Mouse (Mus musculus) gonadal fat pad, adult 2 months (tissue): ENCODE measurements around the gene Saa4. TPM values are rescaled to one million over a fixed set of nuclear protein-coding genes. Genes with fewer than 3 reads are reported as not detected.
"Not testable (repeated sequence)": the region's sequence is repeated elsewhere in the genome, so short reads cannot be mapped to it uniquely, and the experiment has no call there.

ENCODE experiments used
- DNase-seq: peaks from one replicate; pipeline ENCODE4 v3.0.0-alpha.2; 2012; ENCODE audit warnings: low read depth
- polyA plus RNA-seq: library from polyadenylated mRNA; depleted of rRNA; stranded (reverse); fragments of >200 nt; gene quantifications from 2 replicates; pipeline ENCODE4 v1.2.3, GENCODE M21; 2012; rRNA removed

Gene Saa4
- 0.04 TPM in 1 of 2 replicates, not detected in the other for polyA plus RNA-seq

GRCm38 (mm10) chr7:46732458-46732857, at the start of gene Saa4:
Gene Saa4 (minus strand): TSS chr7:46732603.
- no peak for DNase-seq

GRCm38 (mm10) chr7:46770706-46771105, 38.3 kb upstream of the Saa4 start:
- DNase-seq: no peak

DNA sequence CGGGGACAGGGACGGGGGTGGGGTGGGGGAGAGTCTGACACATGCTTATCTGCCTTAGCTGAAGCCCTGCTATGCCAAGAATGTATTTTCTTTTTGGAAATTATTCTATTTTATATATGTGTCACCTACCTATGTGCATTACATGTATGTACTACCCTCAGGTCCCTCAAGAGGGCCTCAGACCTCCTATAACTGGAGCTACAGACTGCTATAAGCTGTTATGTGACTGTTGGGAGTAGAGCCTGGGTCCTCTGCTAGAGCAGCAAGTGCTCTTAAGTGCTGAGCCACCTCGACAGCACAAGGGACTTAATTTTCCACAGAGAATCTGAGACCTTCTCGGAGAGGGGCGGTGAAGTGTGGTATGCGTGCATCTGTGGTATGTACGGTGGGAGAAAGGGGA, 36.0 kb upstream of the Saa4 start:
- DNase-seq: no peak

- no peak for DNase-seq
Observed at GRCm38 (mm10) chr7:46767371-46767770, 35.0 kb upstream of the Saa4 start.

- DNase-seq: no peak
Observed at GRCm38 (mm10) chr7:46764672-46765071, 32.3 kb upstream of the Saa4 start.

DNA sequence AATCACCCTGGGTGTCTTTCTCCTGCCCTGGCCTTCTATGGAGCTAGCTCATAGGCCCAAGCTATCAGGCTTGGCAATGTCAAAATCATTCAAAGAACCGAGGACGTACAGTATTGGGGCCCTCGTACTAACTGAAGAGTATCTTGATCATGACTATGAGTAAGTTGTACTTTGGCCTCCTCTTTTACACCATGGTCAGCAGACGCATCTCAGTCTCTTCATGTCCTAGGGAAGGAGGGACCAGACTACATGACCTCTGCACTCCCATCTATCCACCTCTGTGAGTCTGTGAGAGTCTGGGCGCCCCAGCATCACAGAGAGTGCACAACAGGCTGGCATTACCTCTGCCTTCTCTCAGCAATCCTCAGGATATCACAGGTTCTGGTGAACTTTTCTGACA, 30.2 kb upstream of the Saa4 start:
- DNase-seq: no peak

DNA sequence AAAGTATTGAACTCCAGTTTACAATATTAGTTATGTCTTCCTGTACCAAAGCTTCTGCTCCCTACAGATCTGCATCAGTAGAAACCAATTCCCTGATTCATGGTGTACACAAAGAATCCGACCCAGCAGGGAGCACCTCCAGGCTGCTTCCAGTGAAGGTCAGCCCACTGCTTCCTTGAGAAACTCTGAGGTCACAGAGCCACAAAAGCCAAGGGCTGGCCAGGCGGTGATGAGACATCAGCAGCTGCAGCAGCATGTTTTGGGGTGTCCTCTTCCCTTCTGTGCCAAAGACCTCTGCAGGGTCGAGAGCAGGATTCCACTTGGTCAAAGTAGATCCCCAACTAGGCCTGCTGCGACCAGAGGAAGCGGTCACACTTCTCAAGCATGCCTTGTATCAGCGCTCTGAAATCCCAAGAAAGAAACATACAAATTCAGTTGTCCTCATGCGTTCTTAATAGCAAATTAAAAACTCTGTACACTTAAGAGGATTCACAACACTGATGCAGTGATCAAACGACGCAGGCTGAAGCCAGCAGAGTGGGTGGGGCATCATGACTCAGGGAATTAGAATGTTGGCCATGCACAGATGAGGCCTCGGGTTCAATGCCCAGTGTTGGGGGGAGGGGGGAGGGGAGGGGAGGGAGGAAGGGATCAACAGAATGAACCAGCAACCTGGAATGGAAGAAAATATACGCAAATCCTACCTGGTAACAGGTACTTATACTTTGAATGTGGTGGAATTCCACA, 28.8 kb upstream of the Saa4 start:
- DNase-seq: no peak

GRCm38 (mm10) chr7:46751490-46751889, 19.1 kb upstream of the Saa4 start, which contains the start of gene Saa2:
Gene Saa2 (plus strand): TSS chr7:46751790.
- DNase-seq: no peak

GRCm38 (mm10) chr7:46748459-46748858, 16.1 kb upstream of the Saa4 start:
- no peak for DNase-seq

- DNase-seq: peak; percentile 62
Observed at GRCm38 (mm10) chr7:46746381-46746780, 14.0 kb upstream of the Saa4 start.

DNA sequence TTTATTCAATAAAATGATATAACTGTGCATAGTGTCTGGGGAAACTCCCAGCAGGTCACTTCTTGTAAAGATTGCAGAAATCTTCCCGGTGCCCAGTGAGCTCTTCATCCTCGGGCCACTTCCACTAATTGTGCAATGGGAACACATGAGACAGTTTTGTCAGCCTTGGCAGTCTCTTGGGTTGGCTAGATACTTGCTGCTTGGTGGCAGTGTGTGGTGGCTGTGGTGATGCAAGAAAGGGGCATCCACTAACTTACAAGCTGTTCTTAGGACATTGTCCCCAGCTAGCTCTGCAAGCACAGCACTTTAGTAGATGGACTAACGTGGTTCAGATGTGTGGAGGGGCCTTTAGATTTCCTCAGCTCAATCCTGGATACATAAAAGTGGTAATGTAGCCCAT, 13.4 kb upstream of the Saa4 start:
- DNase-seq: peak; percentile 93

DNA sequence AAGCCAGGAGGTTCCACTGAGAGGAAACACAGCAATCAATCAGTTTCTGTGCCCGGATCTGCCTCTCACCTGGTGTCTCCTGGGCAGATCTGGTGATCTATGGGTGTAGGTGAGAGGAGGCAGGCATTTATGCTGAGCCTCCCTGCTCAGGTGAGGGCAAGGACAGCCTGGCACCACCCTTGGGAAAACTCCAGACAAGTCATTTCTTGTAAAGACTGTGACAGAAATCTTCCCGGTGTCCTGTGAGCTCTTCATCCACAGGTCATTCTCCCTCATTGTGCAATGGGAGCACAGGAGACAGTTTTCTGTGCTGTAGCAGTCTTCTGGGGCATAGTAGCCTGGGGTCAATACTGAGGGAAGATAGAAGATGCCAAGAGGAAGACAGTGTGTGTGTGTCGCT, 10.5 kb upstream of the Saa4 start, which contains the start of gene Saa1:
Gene Saa1 (minus strand): TSS at position 101 of the 400 bp plus-strand sequence.
- peak; percentile 31 for DNase-seq

DNA sequence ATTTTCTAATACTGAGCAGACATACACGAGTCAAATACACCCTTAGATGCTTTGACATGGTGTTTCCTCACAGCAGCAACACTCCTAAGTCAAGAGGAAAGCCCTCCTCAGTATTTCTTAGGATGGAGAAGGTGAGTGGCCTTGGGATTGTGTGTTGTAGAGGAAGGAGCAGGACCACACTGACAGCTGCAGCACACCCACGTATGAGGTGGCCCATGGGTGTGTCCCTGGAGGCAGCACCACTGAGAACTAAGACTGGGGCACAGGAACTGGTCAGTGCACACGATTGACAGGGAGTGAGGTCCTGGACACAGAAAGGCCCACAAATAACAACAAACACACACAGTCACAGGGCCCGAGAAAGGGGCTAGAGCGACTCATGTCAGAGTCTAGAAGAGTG, 7.6 kb upstream of the Saa4 start:
- not testable (repeated sequence) for DNase-seq

DNA sequence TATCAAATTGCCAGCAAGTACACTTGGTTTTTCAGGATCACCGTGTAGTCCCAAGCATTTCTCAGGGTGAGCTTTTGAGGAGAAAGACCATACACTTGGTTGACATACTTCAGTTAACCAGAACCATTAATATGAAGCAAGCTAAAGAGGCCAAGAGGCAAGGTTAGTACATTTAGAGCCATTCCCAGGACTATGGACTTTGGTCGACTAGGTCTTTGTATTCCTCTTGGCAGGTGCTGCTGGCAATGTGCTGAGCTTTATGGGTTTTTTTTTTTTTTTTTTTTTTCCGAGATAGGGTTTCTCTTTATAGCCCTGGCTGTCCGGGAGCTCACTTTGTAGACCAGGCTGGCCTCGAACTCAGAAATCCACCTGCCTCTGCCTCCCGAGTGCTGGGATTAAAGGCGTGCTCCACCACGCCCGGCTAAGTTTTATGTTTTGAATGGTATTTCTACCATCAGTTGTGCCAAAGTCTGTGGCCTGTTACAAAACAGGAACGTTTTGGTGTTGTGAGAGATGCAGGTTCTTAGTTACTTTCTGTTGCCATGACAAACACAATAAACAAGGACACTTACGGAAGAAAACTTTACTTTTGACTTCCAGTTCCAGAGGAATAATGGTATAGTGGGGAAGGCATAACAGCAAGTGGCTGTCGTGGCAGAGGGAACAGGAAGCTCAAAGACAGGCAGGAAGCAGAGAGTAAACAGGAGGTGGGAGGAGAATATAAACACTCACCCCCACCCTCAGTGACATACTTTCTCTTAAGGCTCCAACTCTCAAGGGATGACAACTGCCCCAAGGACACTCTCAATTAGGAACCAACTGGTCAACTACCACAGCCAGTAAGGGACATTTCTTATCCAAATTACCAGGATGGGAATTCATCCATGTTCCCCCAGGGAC, 6.4 kb upstream of the Saa4 start:
- DNase-seq: no peak

GRCm38 (mm10) chr7:46734983-46735382, 2.6 kb upstream of the Saa4 start:
- no peak for DNase-seq

DNA sequence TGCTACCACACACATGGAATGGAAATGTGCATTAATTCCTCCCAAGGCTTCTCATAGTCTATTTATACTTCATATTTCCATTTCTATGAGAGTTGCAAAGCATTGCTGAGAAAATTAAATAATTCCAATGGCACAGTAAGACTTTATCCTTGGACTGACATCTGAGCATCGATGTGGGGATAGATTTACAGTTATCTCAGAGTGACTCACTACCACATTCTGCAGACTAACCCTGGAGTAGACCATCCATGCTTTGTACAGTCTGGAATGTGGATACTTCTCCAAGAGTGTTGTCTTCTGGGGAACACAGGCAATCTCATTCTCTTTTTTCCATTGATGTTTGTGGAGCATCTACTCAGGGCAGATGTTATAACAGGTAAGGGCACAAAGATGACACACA, 4.8 kb downstream of the Saa4 start:
- DNase-seq: no peak

DNA sequence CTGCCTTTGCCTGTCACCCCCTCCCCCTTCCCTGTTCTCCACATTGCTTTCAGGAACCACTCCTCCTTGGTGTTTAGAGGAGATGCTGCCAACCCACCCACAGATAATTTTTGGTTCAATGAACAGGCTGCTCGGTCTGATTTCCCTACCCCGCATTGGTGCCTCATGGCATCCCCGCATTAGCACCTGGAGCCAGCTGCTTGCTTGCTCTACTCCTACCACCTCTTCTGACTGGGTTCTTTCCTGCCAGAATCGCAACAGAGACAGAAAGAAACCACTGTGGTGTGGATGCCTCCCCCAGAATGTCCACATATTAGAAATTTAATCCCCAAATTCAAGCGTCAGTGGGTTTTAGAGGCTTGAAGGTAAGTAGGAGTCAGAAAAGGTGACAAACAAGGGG, 8.0 kb downstream of the Saa4 start:
- no peak for DNase-seq

DNA sequence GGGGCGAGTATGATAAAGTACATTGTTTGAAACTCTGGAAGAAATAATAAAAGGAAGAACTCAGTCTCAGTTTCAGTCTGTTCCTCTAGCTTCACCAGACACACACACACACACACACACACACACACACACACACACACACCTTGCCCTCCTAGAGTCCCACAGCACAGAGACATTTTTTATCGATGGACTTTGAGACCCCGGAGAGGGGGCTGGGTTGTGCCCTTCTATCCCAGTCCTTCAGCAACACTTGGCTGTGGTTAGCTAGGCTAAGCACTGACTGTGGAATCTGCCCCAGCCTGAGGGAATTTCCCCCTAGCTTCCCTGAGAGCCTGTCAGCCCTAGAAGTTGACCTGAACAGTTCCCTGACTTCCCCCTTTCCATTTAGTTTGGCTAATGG, 8.6 kb downstream of the Saa4 start:
- DNase-seq: no peak

GRCm38 (mm10) chr7:46723354-46723753, 9.0 kb downstream of the Saa4 start:
- no peak for DNase-seq

DNA sequence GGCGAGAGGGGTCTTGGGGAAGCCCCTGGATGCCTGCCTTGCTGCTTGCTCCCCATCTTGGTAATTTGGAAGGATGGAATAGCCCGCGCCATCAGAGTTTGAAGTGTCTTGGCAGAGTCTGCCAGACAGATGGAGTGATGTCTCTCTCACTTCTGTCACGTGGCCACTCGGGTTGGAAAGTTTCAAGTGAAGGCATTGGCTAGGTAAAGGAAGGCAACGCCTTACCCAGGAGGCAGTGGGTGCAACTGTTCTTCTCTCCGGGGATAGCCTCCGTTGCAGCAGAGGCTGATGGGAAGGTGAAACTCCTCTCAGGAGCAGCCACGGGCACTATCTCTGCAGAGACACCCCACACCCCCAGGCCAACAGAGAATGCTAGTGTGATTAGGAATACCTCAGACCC, 11.9 kb downstream of the Saa4 start:
- no peak for DNase-seq

DNA sequence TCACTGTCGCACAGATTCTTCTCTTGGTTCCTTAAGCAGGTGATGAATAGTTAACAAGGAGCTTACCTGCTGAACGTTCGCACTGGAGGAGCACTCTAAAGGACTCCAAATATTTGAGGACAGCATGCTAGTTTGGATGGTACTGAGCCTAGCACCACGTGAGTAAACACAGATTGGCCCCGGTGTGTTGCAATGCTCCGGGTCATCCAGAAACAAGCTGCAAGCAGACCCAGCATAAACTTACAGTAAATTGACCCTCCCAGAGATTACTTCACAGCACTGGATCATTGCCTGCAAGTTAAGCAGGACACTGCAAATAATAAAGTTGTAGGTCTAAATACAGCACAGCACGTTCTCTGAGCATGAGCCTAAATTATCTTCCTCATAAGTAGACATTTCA, 12.9 kb downstream of the Saa4 start:
- peak; percentile 64 for DNase-seq

DNA sequence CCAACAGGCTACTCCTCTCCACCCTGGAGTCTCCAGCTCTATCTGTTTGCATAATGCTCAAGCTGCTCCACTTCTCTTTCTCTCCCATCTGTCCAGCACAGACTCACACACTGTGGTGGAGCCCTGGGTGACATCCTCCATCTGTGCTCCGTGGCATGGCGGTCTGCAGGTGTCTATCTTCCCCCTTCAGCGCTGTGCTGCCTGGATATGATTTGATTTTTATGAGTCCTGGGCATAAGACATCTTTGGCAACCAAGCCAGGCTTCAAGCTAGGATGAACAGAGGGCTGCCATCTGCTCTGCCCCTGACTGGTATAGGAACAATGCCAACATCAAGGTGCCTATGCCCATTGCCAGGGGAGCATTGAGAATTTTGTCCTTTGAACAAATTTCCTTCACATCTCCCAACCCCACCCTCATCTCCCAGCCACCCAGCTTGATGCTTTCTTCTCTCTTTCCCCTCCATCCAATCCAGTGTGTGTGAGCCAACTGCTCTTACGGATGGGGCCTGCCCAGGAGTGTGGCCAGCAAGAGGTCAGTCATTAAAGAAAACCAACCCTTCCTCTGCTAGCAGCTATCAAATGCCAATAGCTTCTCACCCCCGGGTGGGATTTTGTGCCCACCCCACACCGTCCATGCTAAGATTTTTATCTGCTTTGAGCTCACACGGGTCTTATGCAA, 13.7 kb downstream of the Saa4 start:
- no peak for DNase-seq
